Mouse (Mus musculus) right cerebral cortex, postnatal 36 days (tissue): Measurements from ENCODE around the gene Retreg2.

Source experiments
- DNase-seq, 2 experiments: peaks; one replicate each; pipeline ENCODE4 v3.0.0; 2022; ENCODE audit warnings: low spot score in 2 of 2, mixed read lengths in 1 of 2

The Retreg2 gene

DNA sequence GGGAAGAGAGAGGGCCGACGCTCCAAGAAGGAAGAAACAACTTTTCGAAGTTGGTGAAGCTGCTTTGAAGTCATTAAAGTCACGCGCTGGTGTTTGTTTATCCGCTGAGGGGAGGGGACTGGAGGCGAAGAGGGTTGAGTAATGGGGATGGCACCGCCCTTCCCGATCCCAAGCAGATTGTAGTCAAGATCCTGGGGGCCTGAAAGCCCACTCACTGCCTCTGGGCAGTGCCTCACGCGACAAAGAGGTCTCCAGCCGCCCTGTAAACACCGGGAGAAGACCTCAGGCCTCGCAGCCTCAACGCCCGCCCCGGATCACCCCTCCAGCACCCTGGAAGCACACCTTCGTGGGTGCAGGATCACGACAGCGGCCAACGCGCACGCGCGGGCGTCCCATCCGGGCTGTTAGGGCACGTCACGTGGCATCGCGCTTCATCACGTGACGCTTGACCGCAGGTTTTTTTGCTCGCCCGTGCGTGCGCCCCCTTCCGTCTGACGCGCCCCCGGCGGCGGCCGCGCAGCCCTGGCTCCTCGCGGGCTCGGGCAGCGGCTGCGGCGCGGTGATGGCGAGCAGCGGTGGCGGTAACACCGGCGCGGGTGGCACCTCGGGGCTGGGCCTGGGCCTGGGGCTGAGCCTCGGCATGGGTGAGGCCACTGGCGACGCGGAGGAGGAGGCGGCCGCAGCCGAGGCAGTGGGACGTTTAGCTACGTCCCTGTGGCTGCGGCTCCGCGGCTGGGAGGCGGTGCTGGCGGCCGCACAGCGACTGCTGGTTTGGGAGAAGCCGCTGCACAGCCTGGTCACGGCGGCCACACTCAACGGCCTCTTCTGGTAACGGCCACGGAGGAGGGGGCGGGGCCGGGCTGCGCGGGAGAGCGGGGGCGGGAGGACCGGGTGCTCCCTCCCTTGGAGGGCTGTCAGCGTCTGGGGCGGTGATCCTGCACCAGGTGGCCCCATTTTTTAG is at the start of gene Retreg2, which contains the start of gene Cnppd1:
Retreg2 (plus strand) TSS at position 478 of the 961 bp plus-strand sequence.
Cnppd1 (minus strand) TSS at position 411 of the 961 bp plus-strand sequence.
- peak; percentile 92 for DNase-seq

DNA sequence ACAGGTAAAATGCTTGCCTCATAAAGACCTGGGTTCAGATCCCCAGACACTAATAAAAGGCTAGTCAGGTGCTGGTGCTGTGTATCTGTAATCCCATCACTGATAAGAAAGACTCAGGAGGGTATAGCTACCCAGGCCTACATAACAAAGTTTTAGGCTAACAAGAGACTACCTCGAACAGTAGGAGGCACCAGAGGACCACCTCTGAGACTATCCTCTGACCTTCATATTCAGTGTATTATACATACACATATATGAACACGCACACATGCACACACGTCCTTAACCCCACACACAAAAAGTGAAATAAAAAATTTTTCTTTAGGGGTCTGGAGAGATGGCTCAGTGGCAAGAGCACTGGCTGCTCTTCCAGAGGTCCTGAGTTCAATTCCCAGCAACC is 20.4 kb upstream of the Retreg2 start:
- no peak for DNase-seq

DNA sequence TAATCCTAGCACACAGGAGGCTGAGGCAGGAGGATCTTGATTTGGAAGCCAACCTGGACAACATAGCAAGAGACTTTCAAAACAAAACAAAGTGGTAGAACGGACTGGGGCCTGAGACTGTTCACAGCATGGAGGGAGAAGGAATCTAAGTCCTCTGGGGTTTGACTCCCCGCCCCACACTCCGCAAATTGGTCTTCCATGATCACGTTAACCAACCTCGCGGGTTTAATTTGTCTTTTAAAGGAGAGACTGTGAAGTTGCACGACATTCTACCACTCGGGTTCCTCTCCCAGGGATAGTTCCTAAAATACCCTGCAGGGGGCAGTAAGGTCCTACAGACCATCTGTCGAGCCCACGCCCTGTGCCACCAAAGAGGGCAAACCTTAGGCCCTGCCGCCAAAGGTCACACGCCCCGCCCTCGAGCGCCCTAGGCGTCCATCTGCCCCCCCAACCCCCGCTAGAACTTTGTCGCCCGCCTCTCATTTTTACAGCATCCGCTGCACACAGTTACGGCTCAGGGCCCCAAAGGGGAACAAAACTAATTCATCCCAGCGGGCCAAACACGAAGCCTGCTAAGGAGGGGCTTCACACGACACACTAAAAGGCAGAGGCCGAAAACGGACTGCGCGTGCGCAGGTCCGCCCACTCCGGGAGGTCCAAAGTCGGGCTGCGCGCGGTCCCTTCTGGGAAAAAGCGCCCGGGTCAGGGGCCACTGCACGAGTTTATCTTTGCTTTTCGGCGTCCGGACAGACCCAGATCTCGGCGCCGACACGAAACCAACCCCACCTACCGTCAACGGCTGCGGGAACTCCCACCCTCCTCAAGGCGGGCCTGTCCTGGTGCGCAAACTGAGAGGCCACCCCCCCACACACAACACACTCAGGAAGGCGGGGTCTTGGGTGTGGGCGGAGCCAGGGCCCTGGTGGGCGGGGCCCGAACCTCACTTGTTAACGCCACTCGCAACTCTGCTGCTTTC is 17.9 kb upstream of the Retreg2 start, which contains the start of gene Nhej1:
Nhej1 (minus strand) TSS at position 855 of the 976 bp plus-strand sequence.
- DNase-seq, result peak; percentile 77 to 82

DNA sequence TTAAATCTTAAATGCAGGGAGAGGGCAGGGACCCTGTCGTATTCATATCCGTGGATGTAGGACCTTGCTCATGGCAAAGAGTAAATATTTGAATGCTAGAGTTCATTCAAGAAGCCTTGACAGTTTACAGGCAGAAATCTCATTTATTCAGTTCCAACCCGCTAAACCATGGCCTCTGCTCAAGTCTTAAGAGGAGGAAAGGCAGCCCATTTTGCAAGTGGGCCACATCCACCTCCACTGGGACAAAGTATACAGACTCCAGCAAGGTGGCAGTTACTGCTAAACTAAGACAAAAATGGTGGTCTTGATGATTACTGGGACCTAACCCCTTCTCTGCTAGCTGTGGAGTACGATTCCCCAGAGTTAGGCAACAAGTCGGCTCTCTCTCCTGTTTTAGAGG is 17.2 kb upstream of the Retreg2 start:
- DNase-seq, result no peak

DNA sequence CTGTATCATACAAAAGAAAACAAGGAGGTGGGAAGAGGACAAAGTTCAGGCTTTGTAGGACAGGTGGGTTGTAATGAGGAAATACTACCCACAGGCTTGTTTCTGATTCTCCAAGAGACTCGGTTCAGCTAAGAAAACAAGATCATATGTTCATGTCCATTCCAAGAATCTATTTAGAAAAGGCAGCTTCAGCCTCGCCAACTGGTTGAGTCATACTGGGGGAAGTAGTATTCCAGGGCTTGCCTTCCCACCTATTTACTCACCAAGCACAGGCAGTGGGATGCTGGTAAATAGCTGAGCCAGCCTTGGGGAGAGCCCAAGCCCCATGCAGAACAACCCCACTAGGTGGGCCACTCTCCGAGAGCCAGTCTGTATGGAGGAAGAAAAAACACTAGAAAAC is 13.9 kb upstream of the Retreg2 start:
- DNase-seq, result no peak

DNA sequence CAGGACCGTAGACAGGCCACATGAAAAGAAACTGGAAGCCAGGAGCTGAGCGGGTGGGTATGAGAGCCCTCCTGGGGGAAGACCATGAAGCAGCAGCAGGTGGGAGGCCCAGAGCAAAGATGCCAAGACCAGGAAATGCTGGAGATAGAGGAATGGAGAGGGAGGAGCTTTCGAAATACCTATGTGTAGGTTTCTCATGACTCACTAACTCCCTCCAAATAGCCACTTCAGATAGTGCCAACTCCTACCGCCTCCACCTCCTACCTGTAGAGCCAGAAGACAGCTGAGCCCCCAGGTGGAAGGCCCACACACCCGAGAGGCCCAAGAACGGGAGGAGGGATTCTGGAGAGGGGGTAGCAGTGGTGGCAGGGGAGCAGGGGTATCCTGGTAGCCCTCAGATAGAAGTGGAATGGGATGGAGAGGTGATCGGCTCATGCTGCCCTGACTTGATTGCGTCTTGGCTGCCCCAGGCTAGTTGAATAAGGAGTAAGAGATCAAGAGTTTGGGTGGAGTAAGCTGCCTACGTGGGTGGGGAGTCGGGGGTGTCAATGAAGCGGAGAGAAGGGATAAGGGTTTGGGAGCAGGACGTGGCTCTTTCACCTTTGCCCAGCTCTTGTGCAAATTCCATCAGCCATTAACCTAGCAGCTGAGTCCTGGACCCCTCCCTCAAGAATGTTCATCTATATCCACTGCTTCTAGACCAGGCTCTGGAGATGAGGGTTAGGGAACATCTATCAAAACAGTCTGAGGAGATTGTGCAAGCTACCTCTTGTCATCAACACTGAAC is 9.0 kb upstream of the Retreg2 start, which contains the start of gene Slc23a3:
Slc23a3 (minus strand) TSS at position 470 of the 787 bp plus-strand sequence.
- DNase-seq, result no peak

DNA sequence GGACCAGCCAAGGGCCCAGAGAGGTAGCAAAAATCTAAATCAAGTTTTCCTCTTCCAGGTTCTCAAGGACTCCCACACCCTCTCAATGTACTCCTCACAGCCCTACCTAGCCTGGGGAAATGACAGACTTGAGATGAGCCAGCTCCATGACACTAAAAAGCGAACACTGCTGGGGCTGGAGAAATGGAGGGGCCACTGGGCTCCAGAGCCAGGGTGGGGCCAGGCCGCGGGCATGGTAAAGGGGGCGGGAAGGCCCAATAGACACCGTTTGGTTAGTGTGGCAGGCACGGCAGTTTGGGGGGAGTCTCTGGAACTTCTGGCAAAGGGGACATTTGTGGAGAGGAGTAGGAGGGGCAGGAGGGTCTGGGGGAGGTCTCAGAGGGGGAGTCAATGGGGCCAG is 6.3 kb upstream of the Retreg2 start:
- no peak for DNase-seq

DNA sequence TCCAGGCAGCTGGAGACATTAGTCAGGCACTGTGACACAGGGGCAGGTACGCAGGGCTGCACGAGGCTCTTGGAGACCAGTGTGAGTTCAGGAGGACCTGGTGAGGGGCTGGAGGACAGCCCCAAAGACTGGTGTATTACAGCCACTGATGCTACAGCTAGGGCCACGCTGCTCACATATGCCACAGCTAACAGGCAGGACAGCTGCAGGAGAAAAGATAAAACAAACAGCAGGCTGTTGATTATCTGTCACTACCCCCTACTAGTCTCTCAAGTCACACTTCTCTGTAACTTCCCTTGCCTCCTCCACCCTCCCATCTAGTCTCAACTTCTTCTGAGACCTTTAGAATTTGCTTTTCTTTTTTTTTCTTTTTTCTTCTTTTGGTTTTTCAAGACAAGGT is 5.8 kb upstream of the Retreg2 start:
- DNase-seq, result no peak

DNA sequence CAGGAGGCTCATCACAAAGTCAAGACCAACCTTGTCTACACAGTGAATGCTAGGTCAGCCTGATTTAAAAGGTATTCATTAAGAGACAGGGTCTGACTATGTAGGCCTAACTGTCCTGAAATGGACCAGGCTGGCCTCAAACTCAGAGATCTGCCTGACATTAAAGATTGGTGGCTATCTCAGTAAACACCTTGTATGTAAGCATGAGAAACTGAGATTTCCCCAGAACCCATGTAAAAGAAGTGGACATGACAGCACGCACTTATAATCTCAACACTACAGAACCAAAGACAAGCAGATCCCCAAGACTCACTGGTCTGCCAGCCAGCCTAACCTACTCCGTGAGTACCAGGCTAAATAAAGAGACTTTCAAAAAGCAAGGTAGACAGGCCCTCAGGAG is 4.1 kb upstream of the Retreg2 start:
- DNase-seq, result no peak

DNA sequence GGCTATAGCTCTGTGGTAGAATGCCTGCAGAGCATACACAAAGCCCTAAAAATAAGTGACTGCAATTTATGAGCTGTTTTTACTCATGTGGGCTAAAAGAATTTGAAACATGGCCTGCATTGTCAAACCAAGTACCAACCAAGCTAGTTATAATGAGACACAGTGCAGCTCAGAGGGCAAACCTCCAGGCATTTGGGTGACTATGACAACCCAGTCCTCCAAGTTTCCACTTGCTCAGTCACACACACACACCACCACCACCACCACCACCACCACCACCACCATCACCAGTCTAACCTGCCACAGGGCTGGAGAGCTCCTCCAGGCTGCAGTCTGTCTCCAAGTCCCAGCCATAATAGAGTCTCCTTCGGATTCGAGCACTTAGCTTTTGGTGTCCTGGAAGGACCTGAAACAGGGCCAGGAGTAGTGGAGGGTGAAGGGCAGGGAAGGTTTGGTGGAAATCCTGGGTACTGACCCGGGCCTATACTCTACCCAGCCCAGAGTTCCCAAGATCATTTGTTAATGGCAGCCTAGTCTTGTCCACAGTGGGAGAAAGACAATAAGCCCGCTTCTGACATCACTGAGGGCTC is 1.9 kb upstream of the Retreg2 start:
- DNase-seq, result no peak

DNA sequence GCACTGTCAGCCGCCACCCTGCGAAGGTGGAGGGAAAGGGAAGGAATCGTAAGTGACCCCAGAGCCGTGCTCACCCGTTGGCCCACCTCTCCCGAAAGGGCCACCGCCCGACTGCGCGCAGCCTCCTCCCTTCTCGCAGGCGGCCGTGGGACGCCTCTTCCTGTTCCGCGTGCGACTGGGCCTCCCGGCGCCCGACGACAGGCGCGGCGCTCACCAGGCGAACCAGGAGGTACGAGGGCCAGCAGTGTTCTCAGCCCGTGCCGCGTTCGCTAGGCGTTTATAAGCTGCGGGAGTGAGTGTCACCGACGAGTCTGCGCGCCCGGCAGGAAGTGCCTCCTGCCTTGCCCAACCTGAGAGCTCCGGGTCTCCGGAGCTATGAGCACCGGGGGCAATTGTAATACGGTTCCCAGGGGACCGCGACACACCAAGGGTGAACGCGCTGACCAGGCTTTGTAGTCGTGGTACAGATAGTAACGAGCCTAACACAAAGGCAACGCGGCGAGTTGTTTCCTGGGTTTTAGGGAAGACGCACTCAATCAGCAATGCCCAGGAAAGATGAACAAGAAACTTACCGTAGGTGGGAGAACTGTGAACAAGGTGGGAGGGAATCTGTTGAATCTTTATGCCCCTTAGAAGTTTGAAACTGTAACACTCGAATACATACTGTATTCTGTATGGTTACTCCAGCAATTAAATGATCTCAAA is 940 bp upstream of the Retreg2 start:
- DNase-seq, result peak; percentile 43 to 55

DNA sequence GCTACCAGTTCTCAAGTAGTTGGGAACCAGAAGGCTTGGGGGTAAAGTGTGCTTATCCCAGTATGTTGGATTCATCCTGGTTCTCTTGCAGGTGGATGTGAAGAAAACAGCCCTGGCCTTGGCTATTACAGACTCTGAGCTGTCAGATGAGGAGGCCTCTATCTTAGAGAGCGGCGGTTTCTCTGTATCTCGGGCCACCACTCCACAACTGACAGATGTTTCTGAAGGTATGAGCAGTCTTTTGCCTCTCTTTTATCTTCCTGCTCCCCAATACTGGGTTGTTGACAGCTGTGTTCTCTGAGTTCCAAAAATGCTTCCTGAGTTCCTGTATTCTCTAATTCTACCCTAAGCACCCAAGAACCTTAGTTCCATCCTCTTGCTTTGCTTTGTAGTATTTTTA is 3.0 kb downstream of the Retreg2 start:
- DNase-seq, result no peak

DNA sequence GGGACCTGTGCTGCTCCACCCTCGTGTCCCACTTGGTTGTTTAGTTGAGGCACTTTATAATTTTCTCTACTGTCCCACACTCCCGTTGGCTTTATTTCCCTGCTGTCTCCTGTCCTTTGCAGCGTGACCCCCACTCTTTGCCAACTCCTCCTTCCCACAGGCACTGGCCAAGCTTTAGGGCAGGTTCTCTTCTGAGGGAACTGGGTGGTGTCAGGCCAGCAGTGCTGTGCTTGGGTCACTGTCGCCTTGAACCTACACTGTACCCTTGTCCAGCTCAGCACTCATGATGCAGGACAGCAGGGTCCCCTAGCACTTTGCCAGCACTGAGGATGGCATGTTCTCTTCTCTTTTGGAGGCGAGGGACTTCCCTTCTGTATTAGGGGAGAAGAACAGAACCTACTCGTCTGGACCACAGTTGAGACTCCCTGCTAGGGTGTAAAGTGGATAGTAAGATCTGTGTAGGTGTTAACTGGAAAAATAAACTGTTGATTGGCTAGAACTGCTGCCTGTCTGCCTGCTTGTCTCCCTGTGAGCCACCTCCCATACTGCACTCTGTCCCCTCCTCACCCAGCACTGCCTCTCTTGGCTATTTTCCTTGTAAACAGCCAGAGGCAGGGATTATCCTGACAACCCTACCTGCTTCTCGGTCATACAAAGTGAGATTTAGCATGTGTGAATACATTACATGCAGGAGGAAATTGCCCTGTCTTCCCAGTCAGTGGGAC is 5.0 kb downstream of the Retreg2 start:
- DNase-seq, result no peak

DNA sequence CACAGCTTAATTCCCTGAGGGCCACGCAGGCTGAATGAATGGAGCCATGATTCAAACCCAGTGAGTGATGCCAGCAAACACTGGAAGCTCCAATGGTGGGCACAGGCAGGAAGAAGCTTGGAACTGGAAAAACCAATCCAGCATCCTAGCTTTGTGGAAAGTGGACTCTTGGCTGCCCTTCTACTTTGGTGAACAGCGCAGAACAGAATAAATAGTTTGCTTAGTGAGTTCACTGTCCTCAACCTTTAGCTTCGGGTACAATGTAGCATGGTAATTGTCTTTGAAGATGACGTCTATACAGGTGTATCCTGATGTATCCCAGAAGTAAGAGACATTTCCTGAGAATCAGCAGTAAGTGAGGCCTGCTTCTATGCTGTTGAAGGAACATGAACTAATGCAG is 6.1 kb downstream of the Retreg2 start:
- no peak for DNase-seq

DNA sequence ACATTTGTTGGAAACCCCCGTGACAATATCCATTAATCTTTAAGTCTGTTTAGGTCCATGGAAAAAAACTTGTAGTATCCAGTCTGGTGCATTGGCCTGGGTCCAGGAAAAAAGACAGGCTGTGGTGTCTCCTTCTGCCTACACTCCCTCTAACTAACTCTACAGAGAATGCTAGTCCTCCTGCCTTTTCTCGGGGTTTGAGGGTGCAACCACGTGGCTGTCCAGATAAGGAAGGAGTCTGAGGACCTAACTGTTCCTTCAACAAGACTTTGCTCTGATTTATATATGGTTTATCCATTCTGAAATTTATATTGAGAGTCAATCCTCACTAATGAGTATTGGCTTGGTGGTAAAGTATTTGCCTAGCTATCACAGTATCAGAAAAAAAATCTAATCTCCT is 13.3 kb downstream of the Retreg2 start:
- no peak for DNase-seq

DNA sequence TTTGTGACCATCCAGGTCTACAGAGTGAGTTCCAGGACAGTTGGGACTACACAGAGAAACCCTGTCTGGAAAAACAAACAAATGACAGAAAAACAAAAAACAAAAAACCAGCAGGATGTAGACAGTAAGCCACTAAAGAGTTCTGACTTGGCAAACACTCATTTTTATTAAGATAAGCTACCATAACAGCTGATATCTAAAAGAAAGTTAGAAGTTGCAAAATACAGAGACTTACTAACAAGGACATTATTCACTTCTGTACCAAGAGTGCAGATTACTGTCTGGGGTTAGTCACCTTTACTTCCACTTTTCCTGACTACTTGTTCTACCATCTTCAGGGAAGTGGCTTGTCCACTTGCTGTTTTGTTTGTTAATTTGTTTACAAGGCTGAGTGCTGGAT is 16.4 kb downstream of the Retreg2 start:
- DNase-seq, result no peak

DNA sequence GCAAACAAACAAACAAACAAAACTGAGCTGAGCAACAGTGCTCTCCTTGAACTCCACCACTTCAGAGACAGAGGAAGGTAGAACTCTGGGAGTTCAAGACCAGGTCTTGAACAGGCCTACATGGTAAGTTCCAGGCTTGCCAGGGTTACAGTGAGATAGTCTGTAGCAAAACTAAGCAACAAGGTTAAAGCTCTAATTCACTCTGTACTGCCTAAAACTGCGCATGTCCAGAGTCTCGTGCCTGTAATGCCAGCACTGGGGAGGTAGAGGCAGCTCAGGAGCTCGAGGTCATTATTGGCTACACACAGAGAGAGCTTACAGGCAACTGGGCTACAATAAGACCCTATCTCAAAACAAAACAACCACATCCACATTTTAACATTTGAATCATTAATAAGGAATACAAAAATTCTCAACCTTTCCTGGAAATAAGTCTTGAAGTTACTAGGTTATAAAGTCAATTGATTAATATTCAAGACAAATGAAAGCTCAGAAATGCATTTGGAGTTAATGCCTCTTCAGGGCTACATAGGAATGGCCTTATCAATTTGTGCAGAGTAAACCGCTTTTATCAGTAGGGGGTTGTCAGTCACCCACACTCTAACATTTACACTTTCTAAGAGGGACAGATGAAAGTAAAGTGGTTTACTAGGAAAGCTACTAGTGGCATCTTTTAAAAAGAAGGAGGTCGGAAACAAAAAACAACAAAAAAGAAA is 17.1 kb downstream of the Retreg2 start:
- no peak for DNase-seq

DNA sequence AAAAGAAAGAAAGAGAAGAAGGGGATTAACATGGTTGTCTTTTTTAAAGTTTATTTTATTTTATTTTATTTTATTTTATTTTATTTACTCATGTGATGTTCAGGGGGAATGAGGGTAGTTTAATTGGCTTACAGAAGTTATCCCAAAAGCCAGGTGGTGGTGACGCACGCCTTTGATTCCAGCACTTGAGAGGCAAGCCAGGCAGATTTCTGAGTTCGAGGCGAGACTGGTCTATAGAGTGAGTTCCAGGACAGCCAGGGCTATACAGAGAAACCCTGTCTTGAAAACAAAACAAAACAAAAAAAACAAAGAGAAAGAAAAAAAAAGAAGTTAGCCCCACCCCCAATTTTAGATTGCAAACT is 17.7 kb downstream of the Retreg2 start:
- no peak for DNase-seq

DNA sequence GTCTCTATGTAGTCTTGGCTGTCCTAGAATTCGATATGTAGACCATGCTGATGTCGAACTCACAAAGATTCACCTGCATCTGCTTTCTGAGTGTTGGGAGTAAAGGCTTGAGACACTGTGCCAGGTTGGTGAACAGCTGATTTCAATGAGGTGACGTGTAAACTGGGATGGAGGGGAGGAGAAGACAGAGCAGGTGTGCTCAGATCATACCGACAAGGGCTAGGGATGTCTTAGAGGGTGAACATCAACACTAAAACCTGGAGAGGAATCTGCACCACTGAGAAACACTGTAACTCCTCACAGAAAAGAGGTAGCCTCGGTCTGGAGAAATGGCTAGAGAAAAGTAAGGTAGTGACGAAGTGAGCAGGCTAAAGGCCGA is 25.5 kb downstream of the Retreg2 start:
- DNase-seq, result no peak
